In the genomic region with DNA sequence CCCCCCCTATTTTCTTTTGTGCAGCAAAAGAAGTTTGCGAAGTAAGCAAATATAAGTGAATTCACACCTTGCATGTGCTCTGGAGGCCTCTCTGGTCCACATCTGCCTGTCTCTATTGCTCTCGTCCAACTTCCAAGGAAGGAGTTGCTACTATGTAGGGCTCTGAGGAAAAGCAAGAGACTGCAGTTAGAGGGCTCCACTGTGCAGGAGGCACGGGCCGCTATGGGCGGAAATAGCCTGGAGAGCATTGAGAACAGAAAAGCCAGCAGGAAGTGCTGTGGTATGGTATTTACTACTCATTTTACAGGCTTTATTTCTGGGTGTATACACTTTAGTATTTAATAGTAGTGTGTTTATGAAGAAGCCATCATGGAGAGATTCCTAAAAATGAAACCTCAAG, we compare ENCODE assay signal across 12 mouse cellular contexts.
"Had no signal": no experiment of that assay in that cellular context is flagged by ENCODE, and none has a peak within 500 bp of the region (broad histone marks: within the 10 kb centered on the region; RNA-seq: fewer than 3 reads in every experiment).

No protein-coding gene starts in this region.

- H3K27ac ChIP-seq: kidney, embryonic 15.5 days; limb, embryonic 12.5 days; liver, embryonic 15.5 days; midbrain, embryonic 12.5 days; stomach, embryonic 15.5 days had no signal

- H3K4me1 ChIP-seq: liver, embryonic 15.5 days; stomach, embryonic 15.5 days had no signal

- H3K9ac ChIP-seq: kidney, embryonic 15.5 days; limb, embryonic 12.5 days; liver, embryonic 15.5 days; midbrain, embryonic 12.5 days; stomach, embryonic 15.5 days had no signal

- DNase-seq: kidney, adult 18-20 months; kidney, postnatal 36 days; lung, postnatal 36 days; right cerebral cortex, postnatal 14 days; thymus, postnatal 36 days had no signal

- H3K9me3 ChIP-seq: kidney, embryonic 15.5 days; limb, embryonic 12.5 days; liver, embryonic 15.5 days; midbrain, embryonic 12.5 days; stomach, embryonic 15.5 days had no signal

- H3K4me2 ChIP-seq: kidney, embryonic 15.5 days; limb, embryonic 12.5 days; liver, embryonic 15.5 days; midbrain, embryonic 12.5 days; stomach, embryonic 15.5 days had no signal

- H3K27me3 ChIP-seq: kidney, embryonic 15.5 days; limb, embryonic 12.5 days; liver, embryonic 15.5 days; stomach, embryonic 15.5 days had no signal

- H3K36me3 ChIP-seq: kidney, embryonic 15.5 days; limb, embryonic 12.5 days; liver, embryonic 15.5 days; midbrain, embryonic 12.5 days; stomach, embryonic 15.5 days had no signal

- ATAC-seq: inflammation-experienced regulatory T-cells, adult 6 months; midbrain, embryonic 16.5 days had no signal

- H3K4me3 ChIP-seq: kidney, embryonic 15.5 days; limb, embryonic 12.5 days; liver, embryonic 15.5 days; midbrain, embryonic 12.5 days; stomach, embryonic 15.5 days had no signal
